Mouse (Mus musculus): ENCODE results near the gene Slamf1. TPM values are rescaled to one million over a fixed set of nuclear protein-coding genes. Genes with fewer than 3 reads are reported as not detected.

The Slamf1 gene
- polyA plus RNA-seq, 1 experiment from 2014 or later: 0.14 TPM

GRCm38 (mm10) chr1:171821331-171821730, 54.4 kb downstream of the Slamf1 start:
- H3K4me2 ChIP-seq (replicated peaks): no peak overlapping the region
- no peak overlapping the region for H3K9ac ChIP-seq
- H3K36me3 ChIP-seq: no peaks in the 10 kb centered on the region
- no peak for ATAC-seq
- no peak overlapping the region for H3K27ac ChIP-seq
- no peaks in the 10 kb centered on the region for H3K27me3 ChIP-seq (replicated peaks)
- WGBS: 51% methylated on average over 1 of the region's 1 CpGs
- H3K9me3 ChIP-seq: no peaks in the 10 kb centered on the region
- H3K4me3 ChIP-seq (replicated peaks): no peak overlapping the region
- H3K4me1 ChIP-seq (replicated peaks): no peaks in the 10 kb centered on the region

- H3K9me3 ChIP-seq: no peaks in the 10 kb centered on the region
- H3K9ac ChIP-seq: no peak overlapping the region
- no peak overlapping the region for H3K27ac ChIP-seq
- no peaks in the 10 kb centered on the region for H3K4me1 ChIP-seq (replicated peaks)
- 50% methylated on average over 4 of the region's 4 CpGs for WGBS
- H3K4me2 ChIP-seq (replicated peaks): no peak overlapping the region
- no peaks in the 10 kb centered on the region for H3K36me3 ChIP-seq
- H3K27me3 ChIP-seq (replicated peaks): no peaks in the 10 kb centered on the region
- ATAC-seq: no peak
- no peak overlapping the region for H3K4me3 ChIP-seq (replicated peaks)
Observed at GRCm38 (mm10) chr1:171825462-171825861, 58.5 kb downstream of the Slamf1 start.

GRCm38 (mm10) chr1:171826164-171826563, 59.2 kb downstream of the Slamf1 start:
- ATAC-seq: no peak

GRCm38 (mm10) chr1:171827674-171828073, 60.7 kb downstream of the Slamf1 start:
- Histone ChIP-seq H3K9me3 (no peaks in the 10 kb centered on the region), H3K4me3 (replicated peaks) (no peak overlapping the region), H3K4me1 (replicated peaks) (no peaks in the 10 kb centered on the region), H3K27ac (no peak overlapping the region), H3K36me3 (no peaks in the 10 kb centered on the region), H3K27me3 (replicated peaks) (no peaks in the 10 kb centered on the region), H3K4me2 (replicated peaks) (no peak overlapping the region), H3K9ac (no peak overlapping the region)
- ATAC-seq: no peak

More at GRCm38 (mm10) chr1:171826164-171826563, 59.2 kb downstream of the Slamf1 start:
- no peaks in the 10 kb centered on the region for H3K4me1 ChIP-seq (replicated peaks)
- H3K9me3 ChIP-seq: no peaks in the 10 kb centered on the region
- H3K36me3 ChIP-seq: no peaks in the 10 kb centered on the region
- no peak overlapping the region for H3K9ac ChIP-seq
- H3K27ac ChIP-seq: no peak overlapping the region
- H3K27me3 ChIP-seq (replicated peaks): no peaks in the 10 kb centered on the region
- no peak overlapping the region for H3K4me3 ChIP-seq (replicated peaks)
- no peak overlapping the region for H3K4me2 ChIP-seq (replicated peaks)

- WGBS: 91% methylated on average over 3 of the region's 3 CpGs
Observed at GRCm38 (mm10) chr1:171839488-171839887, 72.6 kb downstream of the Slamf1 start, which contains the start of gene Cd84. Gene Cd84, plus strand, starts transcription at chr1:171839697.

GRCm38 (mm10) chr1:171840450-171841023, 73.6 kb downstream of the Slamf1 start:
- no peak for ATAC-seq
- H3K9ac ChIP-seq: no peak overlapping the region
- H3K27me3 ChIP-seq (replicated peaks): no peaks in the 10 kb centered on the region
- no peaks in the 10 kb centered on the region for H3K36me3 ChIP-seq
- no peak overlapping the region for H3K4me2 ChIP-seq (replicated peaks)
- H3K4me1 ChIP-seq (replicated peaks): no peaks in the 10 kb centered on the region
- WGBS: 74% methylated on average over 4 of the region's 4 CpGs
- no peaks in the 10 kb centered on the region for H3K9me3 ChIP-seq
- no peak overlapping the region for H3K4me3 ChIP-seq (replicated peaks)
- H3K27ac ChIP-seq: no peak overlapping the region

More at GRCm38 (mm10) chr1:171839488-171839887, 72.6 kb downstream of the Slamf1 start, which contains the start of gene Cd84:
- no peak for ATAC-seq
- Histone ChIP-seq H3K27me3 (replicated peaks) (no peaks in the 10 kb centered on the region), H3K27ac (no peak within 1 kb of the TSS), H3K36me3 (no peaks in the 10 kb centered on the region), H3K4me1 (replicated peaks) (no peaks in the 10 kb centered on the region), H3K4me3 (replicated peaks) (no peak within 1 kb of the TSS), H3K9ac (no peak within 1 kb of the TSS), H3K4me2 (replicated peaks) (no peak within 1 kb of the TSS), H3K9me3 (no peaks in the 10 kb centered on the region)

GRCm38 (mm10) chr1:171845035-171845754, 78.3 kb downstream of the Slamf1 start:
- Histone ChIP-seq H3K36me3 (no peaks in the 10 kb centered on the region), H3K4me3 (replicated peaks) (no peak overlapping the region), H3K27ac (no peak overlapping the region), H3K4me2 (replicated peaks) (no peak overlapping the region), H3K9ac (no peak overlapping the region), H3K27me3 (replicated peaks) (no peaks in the 10 kb centered on the region), H3K4me1 (replicated peaks) (no peaks in the 10 kb centered on the region), H3K9me3 (no peaks in the 10 kb centered on the region)
- 75% methylated on average over 5 of the region's 5 CpGs for WGBS
- no peak for ATAC-seq

- no peak overlapping the region for H3K27ac ChIP-seq
- no peak overlapping the region for H3K4me2 ChIP-seq (replicated peaks)
- no peak overlapping the region for H3K9ac ChIP-seq
- H3K36me3 ChIP-seq: no peaks in the 10 kb centered on the region
- H3K4me1 ChIP-seq (replicated peaks): no peaks in the 10 kb centered on the region
- ATAC-seq: no peak
- H3K27me3 ChIP-seq (replicated peaks): no peaks in the 10 kb centered on the region
- H3K9me3 ChIP-seq: no peaks in the 10 kb centered on the region
- H3K4me3 ChIP-seq (replicated peaks): no peak overlapping the region
Observed at GRCm38 (mm10) chr1:171848201-171848600, 81.3 kb downstream of the Slamf1 start.

- Histone ChIP-seq H3K27ac (no peak overlapping the region), H3K4me1 (replicated peaks) (no peaks in the 10 kb centered on the region), H3K9me3 (no peaks in the 10 kb centered on the region), H3K27me3 (replicated peaks) (no peaks in the 10 kb centered on the region), H3K4me3 (replicated peaks) (no peak overlapping the region), H3K9ac (no peak overlapping the region), H3K4me2 (replicated peaks) (no peak overlapping the region), H3K36me3 (no peaks in the 10 kb centered on the region)
- 85% methylated on average over 4 of the region's 4 CpGs for WGBS
- ATAC-seq: no peak
Observed at GRCm38 (mm10) chr1:171848757-171849156, 81.8 kb downstream of the Slamf1 start.

- no peak overlapping the region for H3K4me3 ChIP-seq (replicated peaks)
- H3K4me2 ChIP-seq (replicated peaks): no peak overlapping the region
- no peaks in the 10 kb centered on the region for H3K27me3 ChIP-seq (replicated peaks)
- no peaks in the 10 kb centered on the region for H3K4me1 ChIP-seq (replicated peaks)
- ATAC-seq: no peak
- no peak overlapping the region for H3K9ac ChIP-seq
- no peaks in the 10 kb centered on the region for H3K36me3 ChIP-seq
- no peak overlapping the region for H3K27ac ChIP-seq
- H3K9me3 ChIP-seq: no peaks in the 10 kb centered on the region
- WGBS: 84% methylated on average over 5 of the region's 5 CpGs
Observed at GRCm38 (mm10) chr1:171849454-171849853, 82.5 kb downstream of the Slamf1 start.

Other genes starting within 250 kb of the Slamf1 start
- 0.15 TPM in 1 of 2 replicates, not detected in the other for gene Itln1, start 231.8 kb upstream of the Slamf1 start, polyA plus RNA-seq (2015; fragmentation: Nextera tagmentation; extraction: Ambion mirVana)
- 0.48 and 0.88 TPM in 2 replicates for gene Cd244a, start 207.9 kb upstream of the Slamf1 start, polyA plus RNA-seq (2015; fragmentation: Nextera tagmentation; extraction: Ambion mirVana)
- gene Ly9, start 159.7 kb upstream of the Slamf1 start, polyA plus RNA-seq (2015; fragmentation: Nextera tagmentation; extraction: Ambion mirVana): 0.53 and 0.60 TPM in 2 replicates
- 0.26 and 0.57 TPM in 2 replicates for gene Slamf7, start 114.1 kb upstream of the Slamf1 start, polyA plus RNA-seq (2015; fragmentation: Nextera tagmentation; extraction: Ambion mirVana)
- 3.8 and 4.5 TPM in 2 replicates for gene Cd48, start 85.1 kb upstream of the Slamf1 start, polyA plus RNA-seq (2015; fragmentation: Nextera tagmentation; extraction: Ambion mirVana)
- 1.3 and 2.0 TPM in 2 replicates for gene Cd84, start 72.6 kb downstream of the Slamf1 start, polyA plus RNA-seq (2015; fragmentation: Nextera tagmentation; extraction: Ambion mirVana)
- gene Gm10521, start 128.5 kb downstream of the Slamf1 start, polyA plus RNA-seq (2015; fragmentation: Nextera tagmentation; extraction: Ambion mirVana): not detected in 2 replicates
- gene Slamf6, start 150.4 kb downstream of the Slamf1 start, polyA plus RNA-seq (2015; fragmentation: Nextera tagmentation; extraction: Ambion mirVana): 0.88 TPM in 2 replicates